Mouse (Mus musculus): ENCODE results near the gene Filip1l. TPM values are rescaled to one million over a fixed set of nuclear protein-coding genes. Genes with fewer than 3 reads are reported as not detected.

Filip1l gene
- polyA plus RNA-seq, 1 experiment from 2014 or later = 24.3 TPM

GRCm38 (mm10) chr16:57528457-57528856, 175.6 kb downstream of the Filip1l start:
- no peaks in the 10 kb centered on the region for H3K36me3 ChIP-seq (ENCODE audit: control insufficient read depth, insufficient read depth, low read length)
- H3K27me3 ChIP-seq (ENCODE audit: control insufficient read depth, insufficient read depth, low read length) = no peaks in the 10 kb centered on the region
- no peak for ATAC-seq (ENCODE audit: insufficient number of reproducible peaks, low FRiP score, low TSS enrichment, low read depth)
- WGBS = 80% methylated on average over 4 of the region's 4 CpGs
- no peak overlapping the region for H3K27ac ChIP-seq (replicated peaks; ENCODE audit: low read depth, low read length)
- no peaks in the 10 kb centered on the region for H3K9me3 ChIP-seq (ENCODE audit: control insufficient read depth, low read length)
- H3K4me3 ChIP-seq (ENCODE audit: low read depth, low read length) = no peak overlapping the region
- no peak overlapping the region for H3K9ac ChIP-seq (ENCODE audit: low read length)
- DNase-seq (ENCODE audit: low spot score) = no peak
- peaks cover 9% of the 10 kb centered on the region; the same call in 1 of the 2 replicates for H3K4me1 ChIP-seq (ENCODE audit: control insufficient read depth, insufficient read depth, low read length)
- no peak overlapping the region for H3K4me2 ChIP-seq (ENCODE audit: low read depth, severe bottlenecking)

DNA sequence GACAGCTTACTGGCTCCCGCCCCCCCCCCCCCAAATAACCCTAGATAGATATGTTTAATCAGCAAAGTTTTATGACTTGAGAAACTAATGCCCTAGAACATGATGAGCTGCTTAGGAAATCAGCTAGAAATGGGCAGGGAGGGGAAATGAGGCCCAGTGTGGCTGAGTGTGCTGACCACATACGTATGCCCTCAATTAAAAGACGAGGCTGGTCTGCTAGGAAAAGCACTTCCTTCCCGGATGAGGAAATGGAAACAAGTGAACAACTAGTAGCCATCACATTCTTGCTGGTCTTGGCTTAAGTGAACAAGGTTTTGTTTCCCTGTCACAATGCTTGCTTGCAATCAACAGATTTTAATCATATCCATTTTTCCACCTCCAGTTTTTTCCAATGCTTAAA, 177.7 kb downstream of the Filip1l start:
- DNase-seq (ENCODE audit: low spot score) (no peak), ATAC-seq (ENCODE audit: insufficient number of reproducible peaks, low FRiP score, low TSS enrichment, low read depth) (no peak)
- Histone ChIP-seq H3K9me3 (ENCODE audit: control insufficient read depth, low read length) (no peaks in the 10 kb centered on the region), H3K4me3 (ENCODE audit: low read depth, low read length) (no peak overlapping the region), H3K27me3 (ENCODE audit: control insufficient read depth, insufficient read depth, low read length) (no peaks in the 10 kb centered on the region), H3K4me1 (ENCODE audit: control insufficient read depth, insufficient read depth, low read length) (peaks cover 9% of the 10 kb centered on the region; the same call in 1 of the 2 replicates), H3K4me2 (ENCODE audit: low read depth, severe bottlenecking) (no peak overlapping the region), H3K27ac (replicated peaks; ENCODE audit: low read depth, low read length) (no peak overlapping the region), H3K36me3 (ENCODE audit: control insufficient read depth, insufficient read depth, low read length) (no peaks in the 10 kb centered on the region), H3K9ac (ENCODE audit: low read length) (no peak overlapping the region)
- 47% methylated on average over 4 of the region's 4 CpGs for WGBS

DNA sequence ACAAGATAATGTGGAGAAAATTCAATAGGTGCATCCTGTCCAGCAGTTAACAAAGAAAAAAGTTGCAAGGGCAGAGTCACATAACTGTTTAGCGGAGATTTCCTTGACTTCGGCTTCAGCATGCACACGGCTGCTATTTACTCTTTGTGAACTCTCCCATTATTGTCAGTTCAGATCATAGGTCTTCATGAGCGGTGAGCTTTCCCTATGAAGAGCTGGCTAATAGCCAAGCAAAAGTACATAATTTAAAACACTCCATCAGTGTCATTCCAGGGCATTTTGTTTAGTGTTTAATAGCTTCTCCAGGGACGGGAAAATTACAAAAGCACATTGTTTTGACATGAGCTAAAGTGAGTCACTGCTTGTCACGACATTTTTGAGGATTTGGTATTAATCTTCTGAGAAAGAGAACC, 179.2 kb downstream of the Filip1l start:
- no peaks in the 10 kb centered on the region for H3K9me3 ChIP-seq (ENCODE audit: control insufficient read depth, low read length)
- H3K27ac ChIP-seq (replicated peaks; ENCODE audit: low read depth, low read length) = no peak overlapping the region
- no peak overlapping the region for H3K9ac ChIP-seq (ENCODE audit: low read length)
- no peaks in the 10 kb centered on the region for H3K27me3 ChIP-seq (ENCODE audit: control insufficient read depth, insufficient read depth, low read length)
- 32% methylated on average over 6 of the region's 6 CpGs for WGBS
- DNase-seq (ENCODE audit: low spot score) (no peak), ATAC-seq (ENCODE audit: insufficient number of reproducible peaks, low FRiP score, low TSS enrichment, low read depth) (0 out of 2 replicates have a peak, but pooled peaks have one; percentile 11)
- H3K4me3 ChIP-seq (ENCODE audit: low read depth, low read length) = no peak overlapping the region
- H3K4me1 ChIP-seq (ENCODE audit: control insufficient read depth, insufficient read depth, low read length) = peaks cover 9% of the 10 kb centered on the region; the same call in 1 of the 2 replicates
- H3K36me3 ChIP-seq (ENCODE audit: control insufficient read depth, insufficient read depth, low read length) = no peaks in the 10 kb centered on the region
- H3K4me2 ChIP-seq (ENCODE audit: low read depth, severe bottlenecking) = no peak overlapping the region

GRCm38 (mm10) chr16:57534365-57534764, 181.5 kb downstream of the Filip1l start:
- no peak for DNase-seq (ENCODE audit: low spot score)
- no peak for ATAC-seq (ENCODE audit: insufficient number of reproducible peaks, low FRiP score, low TSS enrichment, low read depth)

GRCm38 (mm10) chr16:57534811-57535210, 181.9 kb downstream of the Filip1l start:
- 87% methylated on average over 1 of the region's 1 CpGs for WGBS
- Histone ChIP-seq H3K9ac (ENCODE audit: low read length) (no peak overlapping the region), H3K27ac (replicated peaks; ENCODE audit: low read depth, low read length) (no peak overlapping the region), H3K4me2 (ENCODE audit: low read depth, severe bottlenecking) (no peak overlapping the region), H3K4me3 (ENCODE audit: low read depth, low read length) (no peak overlapping the region), H3K36me3 (ENCODE audit: control insufficient read depth, insufficient read depth, low read length) (no peaks in the 10 kb centered on the region), H3K27me3 (ENCODE audit: control insufficient read depth, insufficient read depth, low read length) (no peaks in the 10 kb centered on the region), H3K4me1 (ENCODE audit: control insufficient read depth, insufficient read depth, low read length) (peaks cover 9% of the 10 kb centered on the region; the same call in 1 of the 2 replicates), H3K9me3 (ENCODE audit: control insufficient read depth, low read length) (no peaks in the 10 kb centered on the region)
- DNase-seq (ENCODE audit: low spot score) (no peak), ATAC-seq (ENCODE audit: insufficient number of reproducible peaks, low FRiP score, low TSS enrichment, low read depth) (no peak)

More at GRCm38 (mm10) chr16:57534365-57534764, 181.5 kb downstream of the Filip1l start:
- Histone ChIP-seq H3K27me3 (ENCODE audit: control insufficient read depth, insufficient read depth, low read length) (no peaks in the 10 kb centered on the region), H3K36me3 (ENCODE audit: control insufficient read depth, insufficient read depth, low read length) (no peaks in the 10 kb centered on the region), H3K9ac (ENCODE audit: low read length) (no peak overlapping the region), H3K4me3 (ENCODE audit: low read depth, low read length) (no peak overlapping the region), H3K4me1 (ENCODE audit: control insufficient read depth, insufficient read depth, low read length) (peaks cover 9% of the 10 kb centered on the region; the same call in 1 of the 2 replicates), H3K27ac (replicated peaks; ENCODE audit: low read depth, low read length) (no peak overlapping the region), H3K9me3 (ENCODE audit: control insufficient read depth, low read length) (no peaks in the 10 kb centered on the region), H3K4me2 (ENCODE audit: low read depth, severe bottlenecking) (no peak overlapping the region)
- 93% methylated on average over 1 of the region's 1 CpGs for WGBS

- DNase-seq (ENCODE audit: low spot score) (no peak), ATAC-seq (ENCODE audit: insufficient number of reproducible peaks, low FRiP score, low TSS enrichment, low read depth) (no peak)
- WGBS = 71% methylated on average over 7 of the region's 7 CpGs
Observed at GRCm38 (mm10) chr16:57536511-57536910, 183.6 kb downstream of the Filip1l start.

GRCm38 (mm10) chr16:57543243-57543642, 190.3 kb downstream of the Filip1l start:
- ATAC-seq (ENCODE audit: insufficient number of reproducible peaks, low FRiP score, low TSS enrichment, low read depth) (no peak), DNase-seq (ENCODE audit: low spot score) (no peak)
- no peaks in the 10 kb centered on the region for H3K36me3 ChIP-seq (ENCODE audit: control insufficient read depth, insufficient read depth, low read length)
- H3K27me3 ChIP-seq (ENCODE audit: control insufficient read depth, insufficient read depth, low read length) = no peaks in the 10 kb centered on the region
- H3K4me3 ChIP-seq (ENCODE audit: low read depth, low read length) = no peak overlapping the region
- no peaks in the 10 kb centered on the region for H3K9me3 ChIP-seq (ENCODE audit: control insufficient read depth, low read length)
- no peak overlapping the region for H3K27ac ChIP-seq (replicated peaks; ENCODE audit: low read depth, low read length)
- no peaks in the 10 kb centered on the region for H3K4me1 ChIP-seq (ENCODE audit: control insufficient read depth, insufficient read depth, low read length)
- H3K4me2 ChIP-seq (ENCODE audit: low read depth, severe bottlenecking) = no peak overlapping the region
- no peak overlapping the region for H3K9ac ChIP-seq (ENCODE audit: low read length)
- 94% methylated on average over 3 of the region's 3 CpGs for WGBS

More at GRCm38 (mm10) chr16:57536511-57536910, 183.6 kb downstream of the Filip1l start:
- Histone ChIP-seq H3K9ac (ENCODE audit: low read length) (no peak overlapping the region), H3K4me1 (ENCODE audit: control insufficient read depth, insufficient read depth, low read length) (peaks cover 7% of the 10 kb centered on the region; the same call in 1 of the 2 replicates), H3K27ac (replicated peaks; ENCODE audit: low read depth, low read length) (no peak overlapping the region), H3K4me3 (ENCODE audit: low read depth, low read length) (no peak overlapping the region), H3K27me3 (ENCODE audit: control insufficient read depth, insufficient read depth, low read length) (no peaks in the 10 kb centered on the region), H3K9me3 (ENCODE audit: control insufficient read depth, low read length) (no peaks in the 10 kb centered on the region), H3K36me3 (ENCODE audit: control insufficient read depth, insufficient read depth, low read length) (no peaks in the 10 kb centered on the region), H3K4me2 (ENCODE audit: low read depth, severe bottlenecking) (no peak overlapping the region)

GRCm38 (mm10) chr16:57544441-57544840, 191.5 kb downstream of the Filip1l start:
- Histone ChIP-seq H3K27ac (replicated peaks; ENCODE audit: low read depth, low read length) (no peak overlapping the region), H3K4me3 (ENCODE audit: low read depth, low read length) (no peak overlapping the region), H3K9ac (ENCODE audit: low read length) (no peak overlapping the region), H3K36me3 (ENCODE audit: control insufficient read depth, insufficient read depth, low read length) (no peaks in the 10 kb centered on the region), H3K4me1 (ENCODE audit: control insufficient read depth, insufficient read depth, low read length) (no peaks in the 10 kb centered on the region), H3K9me3 (ENCODE audit: control insufficient read depth, low read length) (no peaks in the 10 kb centered on the region), H3K4me2 (ENCODE audit: low read depth, severe bottlenecking) (no peak overlapping the region), H3K27me3 (ENCODE audit: control insufficient read depth, insufficient read depth, low read length) (no peaks in the 10 kb centered on the region)
- no peak for ATAC-seq (ENCODE audit: insufficient number of reproducible peaks, low FRiP score, low TSS enrichment, low read depth)
- WGBS = 86% methylated on average over 8 of the region's 8 CpGs
- no peak for DNase-seq (ENCODE audit: low spot score)

- ATAC-seq (ENCODE audit: insufficient number of reproducible peaks, low FRiP score, low TSS enrichment, low read depth) = no peak
- Histone ChIP-seq H3K4me1 (ENCODE audit: control insufficient read depth, insufficient read depth, low read length) (no peaks in the 10 kb centered on the region), H3K27ac (replicated peaks; ENCODE audit: low read depth, low read length) (no peak overlapping the region), H3K27me3 (ENCODE audit: control insufficient read depth, insufficient read depth, low read length) (no peaks in the 10 kb centered on the region), H3K9me3 (ENCODE audit: control insufficient read depth, low read length) (no peaks in the 10 kb centered on the region), H3K4me3 (ENCODE audit: low read depth, low read length) (no peak overlapping the region), H3K9ac (ENCODE audit: low read length) (no peak overlapping the region), H3K4me2 (ENCODE audit: low read depth, severe bottlenecking) (no peak overlapping the region), H3K36me3 (ENCODE audit: control insufficient read depth, insufficient read depth, low read length) (no peaks in the 10 kb centered on the region)
- WGBS = 78% methylated on average over 1 of the region's 1 CpGs
- DNase-seq (ENCODE audit: low spot score) = no peak
Observed at GRCm38 (mm10) chr16:57546355-57546754, 193.5 kb downstream of the Filip1l start.
